Mouse (Mus musculus): ENCODE data around the gene Litaf. TPM values are rescaled to one million over a fixed set of nuclear protein-coding genes. Genes with fewer than 3 reads are reported as not detected.

Litaf gene
- total RNA-seq, 2 experiments from 2014 or later = 7.4 to 8.8 TPM

GRCm38 (mm10) chr16:11069271-11069670 lies 3.3 kb upstream of the Litaf start:
- intact Hi-C loops (cut with DNase I) = no loop called here
- no peak for DNase-seq

- intact Hi-C loops (cut with DNase I) = no loop called here
Observed at GRCm38 (mm10) chr16:11068666-11069065, 2.7 kb upstream of the Litaf start.

GRCm38 (mm10) chr16:11066833-11067191 lies 855 bp upstream of the Litaf start:
- intact Hi-C loops (cut with DNase I) = no loop called here
- peak in 1 of 2 experiments; percentile 39 for DNase-seq

More at GRCm38 (mm10) chr16:11068666-11069065, 2.7 kb upstream of the Litaf start:
- no peak for DNase-seq

GRCm38 (mm10) chr16:11065431-11065830 lies 526 bp downstream of the Litaf start:
- no peak for DNase-seq
- intact Hi-C loops (cut with DNase I) = no loop called here

- intact Hi-C loops (cut with DNase I) = no loop called here
- DNase-seq = no peak
Observed at GRCm38 (mm10) chr16:11064742-11065141, 1.2 kb downstream of the Litaf start.

- DNase-seq = no peak
- intact Hi-C loops (cut with DNase I) = no loop called here
Observed at GRCm38 (mm10) chr16:11064341-11064740, 1.6 kb downstream of the Litaf start.

GRCm38 (mm10) chr16:11062794-11063721 lies 2.9 kb downstream of the Litaf start:
- intact Hi-C loops (cut with DNase I) = no loop called here
- peak; percentile 75 to 80 for DNase-seq

- intact Hi-C loops (cut with DNase I) = no loop called here
- DNase-seq = no peak
Observed at GRCm38 (mm10) chr16:11060645-11061044, 5.3 kb downstream of the Litaf start, which contains the start of gene Snn. Snn (plus strand) TSS chr16:11060945.

- intact Hi-C loops (cut with DNase I) = no loop called here
- DNase-seq = no peak
Observed at GRCm38 (mm10) chr16:11055916-11056315, 10.0 kb downstream of the Litaf start.

- no peak for DNase-seq
- intact Hi-C loops (cut with DNase I) = no loop called here
Observed at GRCm38 (mm10) chr16:11054871-11055270, 11.1 kb downstream of the Litaf start.

GRCm38 (mm10) chr16:11054409-11054808 lies 11.5 kb downstream of the Litaf start:
- DNase-seq = no peak
- intact Hi-C loops (cut with DNase I) = no loop called here

- intact Hi-C loops (cut with DNase I) = no loop called here
- no peak for DNase-seq
Observed at GRCm38 (mm10) chr16:11051134-11051533, 14.8 kb downstream of the Litaf start.

- no peak for DNase-seq
- intact Hi-C loops (cut with DNase I) = no loop called here
Observed at GRCm38 (mm10) chr16:11050226-11050625, 15.7 kb downstream of the Litaf start.

GRCm38 (mm10) chr16:11047130-11047529 lies 18.8 kb downstream of the Litaf start:
- intact Hi-C loops (cut with DNase I) = no loop called here
- DNase-seq = no peak

GRCm38 (mm10) chr16:11046437-11046836 lies 19.5 kb downstream of the Litaf start:
- DNase-seq = no peak
- intact Hi-C loops (cut with DNase I) = no loop called here

GRCm38 (mm10) chr16:11043239-11043638 lies 22.7 kb downstream of the Litaf start:
- no peak for DNase-seq
- intact Hi-C loops (cut with DNase I) = no loop called here

GRCm38 (mm10) chr16:11040603-11041002 lies 25.4 kb downstream of the Litaf start:
- DNase-seq = no peak
- intact Hi-C loops (cut with DNase I) = no loop called here

- intact Hi-C loops (cut with DNase I) = loop anchor here (2.0 to 10.0 kb wide), 5 partner anchors 73 to 471 kb away; no protein-coding TSS in a partner anchor
- peak; percentile 61 to 64 for DNase-seq
Observed at GRCm38 (mm10) chr16:11035790-11036431, 30.0 kb downstream of the Litaf start.

- no peak for DNase-seq
- intact Hi-C loops (cut with DNase I) = loop anchor here (2.0 to 10.0 kb wide), 4 partner anchors 84 to 470 kb away; no protein-coding TSS in a partner anchor
Observed at GRCm38 (mm10) chr16:11035273-11035672, 30.7 kb downstream of the Litaf start.

- intact Hi-C loops (cut with DNase I) = loop anchor here (1.0 to 10.0 kb wide), 4 partner anchors 83 to 469 kb away; no protein-coding TSS in a partner anchor
- peak; percentile 78 to 80 for DNase-seq
Observed at GRCm38 (mm10) chr16:11034193-11034803, 31.7 kb downstream of the Litaf start.

GRCm38 (mm10) chr16:11031320-11031719 lies 34.6 kb downstream of the Litaf start:
- intact Hi-C loops (cut with DNase I) = loop anchor here (10.0 kb wide), 2 partner anchors 383 to 467 kb away; no protein-coding TSS in a partner anchor
- DNase-seq = no peak
